Mouse (Mus musculus): ENCODE results near the gene Gm20683.

Gm20683 gene

GRCm38 (mm10) chr17:25842509-25842908, 946 bp upstream of the Gm20683 start:
- no peak for DNase-seq (ENCODE audit: low spot score in 2 of 2)

DNA sequence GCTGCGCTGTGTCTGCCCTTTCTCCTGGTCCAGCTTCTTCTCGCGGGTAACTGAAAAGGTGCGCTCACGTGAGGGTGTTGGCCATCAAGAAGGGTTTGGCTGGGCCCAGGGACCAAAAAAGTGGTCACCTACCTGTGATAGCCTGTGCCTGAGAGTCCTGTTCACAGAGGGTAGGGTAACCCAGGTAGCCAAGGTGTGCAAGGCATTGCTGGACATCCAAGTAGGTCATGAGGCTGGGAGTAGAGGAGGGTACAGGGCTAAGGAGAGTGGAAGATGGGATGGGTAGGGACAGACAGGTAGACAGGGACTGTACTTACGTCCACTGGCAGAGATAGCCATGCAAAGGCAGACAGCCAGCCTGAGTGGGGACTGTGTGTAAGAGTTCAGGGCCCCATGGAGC, 1.0 kb downstream of the Gm20683 start:
- DNase-seq (ENCODE audit: low spot score in 2 of 2), result no peak

DNA sequence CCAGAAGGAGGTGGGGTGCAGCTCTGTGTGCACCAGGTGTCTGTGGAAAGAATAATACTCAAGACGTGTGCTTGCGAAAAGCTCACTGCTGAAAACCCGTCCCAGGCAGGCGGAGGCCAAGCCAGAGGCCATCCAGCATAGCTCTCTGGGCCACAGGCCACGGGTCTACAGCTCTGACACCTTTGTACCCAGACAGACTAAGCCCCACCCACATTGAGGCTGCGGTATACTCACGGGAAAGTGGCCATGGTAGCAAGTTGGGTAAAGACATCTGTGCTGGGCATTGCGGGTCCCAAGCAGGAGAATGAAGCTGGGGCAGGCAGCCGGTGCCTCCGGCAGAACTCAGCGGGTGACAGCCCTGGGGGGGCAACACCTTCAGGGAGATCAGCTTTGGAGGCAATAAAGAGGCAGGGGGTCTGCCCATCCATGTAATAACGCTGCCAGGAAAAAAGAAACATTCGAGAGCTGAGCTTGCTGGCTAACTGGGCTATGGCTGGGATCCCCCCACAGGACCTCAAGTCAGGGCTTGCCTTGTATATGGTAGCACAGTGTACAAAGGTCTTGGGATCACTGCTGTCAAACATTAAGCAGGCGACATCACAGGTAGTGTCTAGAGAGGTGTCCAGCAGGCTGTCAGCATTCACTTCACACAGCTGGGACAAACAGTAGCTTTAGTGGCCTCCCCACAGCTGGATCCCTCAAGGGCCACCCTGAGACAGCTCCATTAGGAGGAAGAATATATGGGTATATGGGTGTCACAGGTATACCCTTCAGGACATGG, 1.9 kb downstream of the Gm20683 start:
- DNase-seq (ENCODE audit: low spot score in 2 of 2), result no peak

GRCm38 (mm10) chr17:25838904-25839303, 2.7 kb downstream of the Gm20683 start:
- no peak for DNase-seq (ENCODE audit: low spot score in 2 of 2)

DNA sequence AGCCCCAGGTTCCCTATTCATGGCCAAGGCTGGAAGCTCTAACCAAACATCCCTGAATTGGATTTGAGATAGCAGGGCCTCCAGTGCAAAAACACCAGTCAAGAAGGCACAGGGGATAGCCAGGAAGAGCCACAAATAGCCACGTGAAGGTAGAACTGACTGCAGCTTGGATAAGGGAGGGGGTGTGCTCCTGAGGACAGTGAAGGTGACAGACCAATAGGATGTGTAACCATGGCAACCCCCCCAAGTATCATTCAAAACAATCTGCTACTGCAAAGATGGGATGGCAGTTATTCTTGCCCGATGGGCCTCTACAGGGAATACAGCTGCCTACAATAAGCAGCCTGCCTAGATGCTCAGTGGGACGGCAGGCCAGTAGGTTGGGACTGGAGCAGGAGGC, 4.0 kb downstream of the Gm20683 start:
- DNase-seq (ENCODE audit: low spot score in 2 of 2), result peak; percentile 38 to 60

DNA sequence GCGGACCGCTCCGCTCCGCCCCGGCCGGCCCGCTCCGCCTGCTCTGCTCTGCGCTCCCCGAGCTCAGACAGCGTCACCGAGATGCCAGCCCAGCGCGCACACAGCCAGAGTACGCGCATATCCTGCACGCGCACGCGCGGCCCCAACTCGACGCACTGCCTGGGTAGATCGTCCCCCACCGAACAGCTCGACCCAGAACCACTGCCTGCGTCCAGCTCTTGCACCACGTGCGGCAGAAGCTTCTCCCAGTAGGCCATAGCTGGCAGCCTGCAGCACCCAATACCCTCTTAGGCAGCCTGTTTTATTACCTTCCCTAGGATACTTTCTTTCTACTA, 4.5 kb downstream of the Gm20683 start, which contains the start of gene Rhbdl1:
Gene Rhbdl1 (minus strand): TSS at position 220 of the 335 bp plus-strand sequence.
- DNase-seq (ENCODE audit: low spot score in 2 of 2), result peak; percentile 42 to 45

- DNase-seq (ENCODE audit: low spot score in 2 of 2), result no peak
These were observed 5.0 kb downstream of the Gm20683 start for GRCm38 (mm10) chr17:25836397-25837075.

GRCm38 (mm10) chr17:25835816-25836215, 5.7 kb downstream of the Gm20683 start:
- DNase-seq (ENCODE audit: low spot score in 2 of 2), result no peak

- DNase-seq (ENCODE audit: low spot score in 2 of 2), result no peak
These were observed 6.3 kb downstream of the Gm20683 start for GRCm38 (mm10) chr17:25835301-25835700.

- no peak for DNase-seq (ENCODE audit: low spot score in 2 of 2)
These were observed 6.9 kb downstream of the Gm20683 start for GRCm38 (mm10) chr17:25834595-25835222.

GRCm38 (mm10) chr17:25833961-25834594, 7.5 kb downstream of the Gm20683 start:
- no peak for DNase-seq (ENCODE audit: low spot score in 2 of 2)

- DNase-seq (ENCODE audit: low spot score in 2 of 2), result no peak
These were observed 8.3 kb downstream of the Gm20683 start, which contains the start of gene Stub1 for GRCm38 (mm10) chr17:25833291-25833663. Gene Stub1, minus strand, starts transcription at chr17:25833404.

DNA sequence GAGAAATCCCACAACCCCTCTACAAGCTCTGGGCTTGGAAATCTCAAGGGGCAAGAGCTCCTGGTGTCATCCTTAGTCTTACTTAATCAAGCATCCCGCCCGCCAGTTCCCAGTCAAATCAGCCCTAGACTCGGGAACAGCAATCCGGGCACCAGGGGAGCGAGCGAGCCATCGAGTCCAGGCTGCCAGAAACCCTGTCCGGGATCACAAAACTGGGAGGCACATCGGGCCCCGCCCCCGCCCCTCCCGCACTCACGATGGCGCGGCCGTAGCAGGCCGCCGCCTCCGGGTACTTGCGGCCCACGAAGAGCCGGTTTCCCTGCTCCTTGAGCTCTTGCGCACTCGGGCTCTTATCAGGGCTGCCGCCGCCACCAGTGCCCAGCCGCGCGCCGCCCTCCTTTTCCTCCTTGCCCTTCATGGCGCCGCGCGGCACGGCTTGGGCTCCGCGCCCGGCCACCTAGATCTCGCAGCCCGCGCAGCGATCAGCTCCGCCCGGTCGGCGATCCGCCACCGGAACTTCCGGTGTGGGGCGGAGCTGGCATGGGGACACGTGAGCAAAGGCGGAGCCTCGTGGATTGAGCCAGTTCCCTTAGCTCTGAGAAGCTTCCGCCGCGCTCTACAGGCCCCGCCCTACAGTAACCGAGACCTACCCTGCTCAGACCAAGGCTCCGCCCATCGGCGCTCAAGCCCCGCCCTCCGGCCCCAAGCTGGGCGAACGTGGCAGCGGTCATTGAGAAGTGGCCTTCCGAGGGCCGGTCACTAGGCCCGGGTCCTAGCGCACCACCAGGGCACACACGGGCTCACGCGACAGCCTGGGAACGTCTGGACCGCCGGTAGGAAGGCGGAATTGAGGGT, 8.9 kb downstream of the Gm20683 start:
- DNase-seq (ENCODE audit: low spot score in 2 of 2), result peak; percentile 98 to 99

DNA sequence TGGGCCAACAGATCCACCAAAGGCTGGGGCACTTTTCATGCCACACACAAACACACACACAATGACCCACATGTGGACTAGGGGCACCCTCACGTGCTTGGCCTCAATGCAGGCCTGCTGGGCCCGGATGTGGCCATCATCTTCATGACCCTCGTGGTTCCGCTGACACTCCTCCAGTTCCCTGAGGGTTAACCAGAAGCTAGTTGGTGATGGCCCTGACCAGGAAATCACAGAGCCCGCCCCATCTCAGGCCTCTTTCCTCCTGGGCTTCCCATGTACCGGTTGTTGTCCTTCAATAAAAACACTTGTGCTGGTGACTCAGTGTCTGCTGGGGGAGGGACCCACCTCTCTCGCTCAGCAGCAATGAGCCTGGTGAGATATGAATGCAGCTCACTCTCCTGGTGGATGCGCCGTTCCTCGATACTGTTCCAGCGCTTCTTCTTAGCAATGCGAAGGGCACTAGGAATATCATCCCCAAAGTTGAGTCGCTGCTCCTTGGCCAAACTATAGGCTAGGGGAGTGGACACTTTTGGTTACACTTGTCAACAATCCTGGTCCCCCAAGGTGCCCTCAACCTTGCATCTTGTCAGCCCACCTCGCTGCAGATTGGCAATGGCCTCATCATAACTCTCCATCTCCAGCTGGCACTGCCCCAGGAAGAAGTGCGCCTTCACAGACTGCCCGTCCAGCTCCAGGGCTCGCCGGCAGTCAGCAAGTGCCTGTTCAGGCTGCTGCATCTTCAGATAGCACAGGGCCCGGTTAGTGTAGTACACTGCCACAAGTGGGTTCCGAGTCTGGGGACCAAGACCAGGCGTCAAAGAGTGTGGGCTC, 9.9 kb downstream of the Gm20683 start:
- DNase-seq (ENCODE audit: low spot score in 2 of 2), result no peak

DNA sequence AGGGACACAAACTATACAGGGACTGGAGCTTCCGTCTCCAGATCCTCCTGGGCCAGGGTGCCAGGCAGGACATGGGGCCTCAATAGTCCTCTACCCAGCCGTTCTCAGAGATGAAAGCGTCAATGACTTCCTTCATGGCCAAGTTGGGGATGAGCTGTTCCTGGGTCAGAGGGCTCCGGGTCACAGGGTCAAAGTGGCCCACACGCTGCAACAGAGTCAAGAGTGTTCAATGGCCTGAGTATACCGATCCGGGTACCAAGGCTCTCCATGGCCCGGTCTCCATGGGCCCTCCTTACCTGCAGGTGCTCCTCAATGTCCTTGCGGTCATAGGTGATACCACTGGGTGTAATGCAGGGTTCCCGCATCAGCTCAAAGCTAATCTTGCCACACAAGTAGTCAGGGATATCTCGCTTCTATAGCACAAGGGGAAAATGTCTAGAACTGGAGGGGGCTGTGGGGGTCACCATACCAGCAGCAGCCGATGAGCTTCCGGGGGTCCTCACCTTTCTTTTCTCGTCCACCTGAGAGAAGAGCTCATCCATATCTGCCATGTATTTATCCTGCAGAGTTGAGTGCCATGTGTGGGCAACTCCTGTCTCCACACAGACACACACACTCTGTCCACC, 10.6 kb downstream of the Gm20683 start:
- no peak for DNase-seq (ENCODE audit: low spot score in 2 of 2)

DNA sequence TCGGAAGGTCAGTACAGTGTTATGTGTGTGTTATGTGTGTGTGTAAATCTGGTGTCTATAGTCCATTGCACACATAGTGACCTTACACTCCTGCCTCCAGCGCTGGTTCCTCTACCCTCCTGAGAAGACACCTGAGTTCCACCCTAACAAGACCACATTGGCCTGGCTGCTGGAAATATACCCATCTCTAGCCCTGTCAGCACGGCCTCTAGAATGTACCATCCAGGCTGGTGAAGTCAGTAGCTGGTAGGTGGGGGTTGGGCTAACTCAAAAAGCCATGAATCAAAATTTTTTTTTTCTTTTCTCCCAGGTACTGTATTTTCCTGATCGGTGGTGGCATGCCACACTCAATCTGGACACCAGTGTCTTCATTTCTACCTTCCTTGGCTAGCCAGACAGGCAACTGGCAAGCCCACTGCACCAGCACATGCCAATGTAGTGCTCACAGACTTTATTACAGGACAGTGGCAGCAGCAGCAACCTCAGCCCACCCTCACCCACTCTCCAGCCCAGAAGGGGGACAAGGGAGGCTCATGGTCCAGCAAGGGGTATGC, 11.3 kb downstream of the Gm20683 start:
- DNase-seq (ENCODE audit: low spot score in 2 of 2), result no peak

DNA sequence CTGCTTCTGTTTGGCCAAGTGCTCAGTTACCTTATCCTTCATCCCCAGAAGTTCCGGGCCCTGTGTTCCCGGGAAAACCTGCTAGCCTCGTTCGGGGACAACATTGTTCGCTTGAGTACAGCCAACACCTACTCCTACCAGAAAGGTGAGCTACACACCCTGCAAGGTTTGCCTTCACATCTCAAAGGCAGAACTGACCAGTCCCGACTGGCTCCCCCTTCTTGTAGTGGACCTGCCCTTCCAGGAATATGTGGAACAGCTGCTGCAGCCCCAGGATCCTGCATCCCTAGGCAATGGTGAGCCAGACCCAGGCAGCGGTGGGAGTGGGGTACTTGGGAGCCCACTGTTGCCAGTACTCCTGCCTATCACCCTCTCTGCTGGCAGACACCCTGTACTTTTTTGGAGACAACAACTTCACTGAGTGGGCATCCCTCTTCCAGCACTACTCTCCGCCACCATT, 12.0 kb downstream of the Gm20683 start:
- DNase-seq (ENCODE audit: low spot score in 2 of 2), result no peak

- peak; percentile 53 to 56 for DNase-seq (ENCODE audit: low spot score in 2 of 2)
These were observed 12.6 kb downstream of the Gm20683 start, which contains the start of gene Jmjd8 for GRCm38 (mm10) chr17:25828712-25829557. Gene Jmjd8, plus strand, starts transcription at chr17:25828867.

DNA sequence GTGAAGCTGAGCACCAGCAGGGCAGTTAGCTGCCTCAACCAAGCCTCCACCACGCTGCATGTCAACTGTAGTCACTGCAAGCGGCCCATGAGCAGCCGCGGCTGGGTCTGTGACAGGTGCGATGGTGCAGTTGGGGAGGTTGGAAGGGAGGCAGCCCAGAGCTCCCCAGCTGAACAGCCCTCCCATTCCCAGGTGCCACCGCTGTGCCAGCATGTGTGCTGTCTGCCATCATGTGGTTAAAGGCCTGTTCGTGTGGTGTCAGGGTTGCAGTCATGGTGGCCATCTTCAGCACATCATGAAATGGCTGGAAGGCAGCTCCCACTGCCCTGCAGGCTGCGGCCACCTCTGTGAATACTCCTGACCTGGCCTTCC, 13.4 kb downstream of the Gm20683 start:
- DNase-seq (ENCODE audit: low spot score in 2 of 2), result no peak

Measured in natural killer cell, adult 2 months (primary cell).